Mouse (Mus musculus): Measurements from ENCODE around the gene Olfr995. TPM values are rescaled to one million over a fixed set of nuclear protein-coding genes. Genes with fewer than 3 reads are reported as not detected.

Gene Olfr995
- not detected in 2 replicates for total RNA-seq (2014; rRNA removed)
- not detected in 2 replicates for polyA plus RNA-seq (2015; fragmentation: Nextera tagmentation; extraction: Ambion mirVana)

GRCm38 (mm10) chr2:85443539-85443938 lies at the start of gene Olfr995:
TSS of gene Olfr995 (minus strand) at chr2:85443639.
- no peaks in the 10 kb centered on the region for H3K27me3 ChIP-seq (ENCODE audit: insufficient read depth, low read length)
- no peaks in the 10 kb centered on the region for H3K4me1 ChIP-seq (ENCODE audit: insufficient read depth, low read length)
- TF ChIP-seq CTCF (IDR thresholded peaks at IDR 0.05; ENCODE audit: low read depth): no peak
- H3K9ac ChIP-seq (replicated peaks; ENCODE audit: low read length): no peak within 1 kb of the TSS
- no peak for ATAC-seq
- H3K4me2 ChIP-seq (ENCODE audit: low read depth, low read length): no peak within 1 kb of the TSS
- H3K4me3 ChIP-seq (ENCODE audit: low read length): no peak within 1 kb of the TSS
- H3K27ac ChIP-seq: no peak within 1 kb of the TSS
- 24% methylated on average over 1 of the region's 1 CpGs for WGBS
- no peaks in the 10 kb centered on the region for H3K9me3 ChIP-seq (ENCODE audit: low read length)
- H3K36me3 ChIP-seq (ENCODE audit: insufficient read depth, low read length): no peaks in the 10 kb centered on the region
- DNase-seq (ENCODE audit: low spot score): no peak

GRCm38 (mm10) chr2:85490396-85490795 lies 47.0 kb upstream of the Olfr995 start:
- no peak for TF ChIP-seq CTCF (IDR thresholded peaks at IDR 0.05; ENCODE audit: low read depth)
- no peaks in the 10 kb centered on the region for H3K36me3 ChIP-seq (ENCODE audit: insufficient read depth, low read length)
- no peaks in the 10 kb centered on the region for H3K9me3 ChIP-seq (ENCODE audit: low read length)
- H3K4me2 ChIP-seq (ENCODE audit: low read depth, low read length): no peak overlapping the region
- no peaks in the 10 kb centered on the region for H3K4me1 ChIP-seq (ENCODE audit: insufficient read depth, low read length)
- H3K4me3 ChIP-seq (ENCODE audit: low read length): no peak overlapping the region
- H3K27me3 ChIP-seq (ENCODE audit: insufficient read depth, low read length): no peaks in the 10 kb centered on the region
- H3K9ac ChIP-seq (replicated peaks; ENCODE audit: low read length): no peak overlapping the region
- WGBS: 70% methylated on average over 5 of the region's 5 CpGs
- H3K27ac ChIP-seq: no peak overlapping the region
- DNase-seq (ENCODE audit: low spot score) (no peak), ATAC-seq (no peak)

- Histone ChIP-seq H3K9me3 (ENCODE audit: low read length) (no peaks in the 10 kb centered on the region), H3K4me2 (ENCODE audit: low read depth, low read length) (no peak overlapping the region), H3K4me3 (ENCODE audit: low read length) (no peak overlapping the region), H3K4me1 (ENCODE audit: insufficient read depth, low read length) (no peaks in the 10 kb centered on the region), H3K9ac (replicated peaks; ENCODE audit: low read length) (no peak overlapping the region), H3K27ac (no peak overlapping the region), H3K36me3 (ENCODE audit: insufficient read depth, low read length) (no peaks in the 10 kb centered on the region), H3K27me3 (ENCODE audit: insufficient read depth, low read length) (no peaks in the 10 kb centered on the region)
- 77% methylated on average over 3 of the region's 3 CpGs for WGBS
- no peak for TF ChIP-seq CTCF (IDR thresholded peaks at IDR 0.05; ENCODE audit: low read depth)
- no peak for DNase-seq (ENCODE audit: low spot score)
- no peak for ATAC-seq
Observed at GRCm38 (mm10) chr2:85466801-85467325, 23.4 kb upstream of the Olfr995 start.

GRCm38 (mm10) chr2:85442546-85442945 lies 893 bp downstream of the Olfr995 start:
- ATAC-seq: no peak
- no peak overlapping the region for H3K4me2 ChIP-seq (ENCODE audit: low read depth, low read length)
- TF ChIP-seq CTCF (IDR thresholded peaks at IDR 0.05; ENCODE audit: low read depth): no peak

GRCm38 (mm10) chr2:85436351-85436750 lies 7.1 kb downstream of the Olfr995 start, which contains the start of gene Olfr994:
TSS of gene Olfr994 (minus strand) at chr2:85436451.
- no peak within 1 kb of the TSS for H3K4me2 ChIP-seq (ENCODE audit: low read depth, low read length)
- no peaks in the 10 kb centered on the region for H3K36me3 ChIP-seq (ENCODE audit: insufficient read depth, low read length)
- WGBS: over 99% methylated on average over 3 of the region's 3 CpGs
- no peaks in the 10 kb centered on the region for H3K9me3 ChIP-seq (ENCODE audit: low read length)
- no peak within 1 kb of the TSS for H3K4me3 ChIP-seq (ENCODE audit: low read length)
- H3K27ac ChIP-seq: no peak within 1 kb of the TSS
- no peaks in the 10 kb centered on the region for H3K4me1 ChIP-seq (ENCODE audit: insufficient read depth, low read length)
- H3K9ac ChIP-seq (replicated peaks; ENCODE audit: low read length): no peak within 1 kb of the TSS
- H3K27me3 ChIP-seq (ENCODE audit: insufficient read depth, low read length): no peaks in the 10 kb centered on the region
- ATAC-seq (no peak), DNase-seq (ENCODE audit: low spot score) (no peak)
- no peak for TF ChIP-seq CTCF (IDR thresholded peaks at IDR 0.05; ENCODE audit: low read depth)

More at GRCm38 (mm10) chr2:85442546-85442945, 893 bp downstream of the Olfr995 start:
- no peaks in the 10 kb centered on the region for H3K9me3 ChIP-seq (ENCODE audit: low read length)
- H3K27me3 ChIP-seq (ENCODE audit: insufficient read depth, low read length): no peaks in the 10 kb centered on the region
- H3K36me3 ChIP-seq (ENCODE audit: insufficient read depth, low read length): no peaks in the 10 kb centered on the region
- no peak overlapping the region for H3K9ac ChIP-seq (replicated peaks; ENCODE audit: low read length)
- no peak for DNase-seq (ENCODE audit: low spot score)
- H3K4me1 ChIP-seq (ENCODE audit: insufficient read depth, low read length): no peaks in the 10 kb centered on the region
- no peak overlapping the region for H3K27ac ChIP-seq
- H3K4me3 ChIP-seq (ENCODE audit: low read length): no peak overlapping the region

- H3K4me3 ChIP-seq (ENCODE audit: low read length): no peak overlapping the region
- no peaks in the 10 kb centered on the region for H3K27me3 ChIP-seq (ENCODE audit: insufficient read depth, low read length)
- no peaks in the 10 kb centered on the region for H3K9me3 ChIP-seq (ENCODE audit: low read length)
- no peak for ATAC-seq
- 87% methylated on average over 1 of the region's 1 CpGs for WGBS
- no peak overlapping the region for H3K27ac ChIP-seq
- no peak overlapping the region for H3K4me2 ChIP-seq (ENCODE audit: low read depth, low read length)
- no peak for TF ChIP-seq CTCF (IDR thresholded peaks at IDR 0.05; ENCODE audit: low read depth)
- DNase-seq (ENCODE audit: low spot score): no peak
- H3K4me1 ChIP-seq (ENCODE audit: insufficient read depth, low read length): no peaks in the 10 kb centered on the region
- no peak overlapping the region for H3K9ac ChIP-seq (replicated peaks; ENCODE audit: low read length)
- no peaks in the 10 kb centered on the region for H3K36me3 ChIP-seq (ENCODE audit: insufficient read depth, low read length)
Observed at GRCm38 (mm10) chr2:85425893-85426292, 17.5 kb downstream of the Olfr995 start.

GRCm38 (mm10) chr2:85414777-85415176 lies 28.7 kb downstream of the Olfr995 start, which contains the start of gene Olfr993:
TSS of gene Olfr993 (minus strand) at chr2:85414877.
- DNase-seq (ENCODE audit: low spot score) (no peak), ATAC-seq (no peak)
- no peaks in the 10 kb centered on the region for H3K27me3 ChIP-seq (ENCODE audit: insufficient read depth, low read length)
- H3K9ac ChIP-seq (replicated peaks; ENCODE audit: low read length): no peak within 1 kb of the TSS
- H3K9me3 ChIP-seq (ENCODE audit: low read length): no peaks in the 10 kb centered on the region
- no peak for TF ChIP-seq CTCF (IDR thresholded peaks at IDR 0.05; ENCODE audit: low read depth)
- H3K27ac ChIP-seq: no peak within 1 kb of the TSS
- H3K4me3 ChIP-seq (ENCODE audit: low read length): no peak within 1 kb of the TSS
- no peak within 1 kb of the TSS for H3K4me2 ChIP-seq (ENCODE audit: low read depth, low read length)
- H3K36me3 ChIP-seq (ENCODE audit: insufficient read depth, low read length): no peaks in the 10 kb centered on the region
- H3K4me1 ChIP-seq (ENCODE audit: insufficient read depth, low read length): no peaks in the 10 kb centered on the region
